Mouse (Mus musculus): ENCODE results near the gene Fgr.

Gene Fgr

GRCm38 (mm10) chr4:132973814-132974398 lies at the start of gene Fgr:
TSS of gene Fgr (plus strand) at chr4:132974095.
- DNase-seq = peak; percentile 86

GRCm38 (mm10) chr4:132926520-132926919 lies 47.4 kb upstream of the Fgr start:
- peak; percentile 50 for DNase-seq

- peak; percentile 74 for DNase-seq
These were observed 43.1 kb upstream of the Fgr start for GRCm38 (mm10) chr4:132930784-132931183.

GRCm38 (mm10) chr4:132932752-132933404 lies 41.0 kb upstream of the Fgr start:
- no peak for DNase-seq

- DNase-seq = no peak
These were observed 39.3 kb upstream of the Fgr start for GRCm38 (mm10) chr4:132934639-132935038.

- no peak for DNase-seq
These were observed 35.5 kb upstream of the Fgr start for GRCm38 (mm10) chr4:132938181-132938941.

- DNase-seq = peak; percentile 83
These were observed 34.3 kb upstream of the Fgr start for GRCm38 (mm10) chr4:132939421-132940127.

GRCm38 (mm10) chr4:132941012-132941729 lies 32.7 kb upstream of the Fgr start:
- no peak for DNase-seq

- no peak for DNase-seq
These were observed 30.8 kb upstream of the Fgr start for GRCm38 (mm10) chr4:132943088-132943487.

- DNase-seq = peak; percentile 68
These were observed 29.8 kb upstream of the Fgr start for GRCm38 (mm10) chr4:132944106-132944505.

- DNase-seq = no peak
These were observed 29.1 kb upstream of the Fgr start for GRCm38 (mm10) chr4:132944776-132945175.

- DNase-seq = peak; percentile 93
These were observed 28.4 kb upstream of the Fgr start for GRCm38 (mm10) chr4:132945261-132946046.

GRCm38 (mm10) chr4:132946047-132947001 lies 27.6 kb upstream of the Fgr start:
- peak; percentile 89 for DNase-seq

- DNase-seq = no peak
These were observed 23.9 kb upstream of the Fgr start for GRCm38 (mm10) chr4:132949882-132950532.

GRCm38 (mm10) chr4:132950999-132951398 lies 22.9 kb upstream of the Fgr start:
- no peak for DNase-seq

- DNase-seq = no peak
These were observed 19.1 kb upstream of the Fgr start for GRCm38 (mm10) chr4:132954530-132955394.

GRCm38 (mm10) chr4:132955395-132955791 lies 18.5 kb upstream of the Fgr start:
- no peak for DNase-seq

- DNase-seq = no peak
These were observed 14.9 kb upstream of the Fgr start for GRCm38 (mm10) chr4:132958741-132959678.
